Mouse (Mus musculus): ENCODE data around the gene 4930402F06Rik.
A peak's percentile ranks its signal among the peaks of the same experiment; 100 is the strongest.

4930402F06Rik gene

GRCm38 (mm10) chr2:35416473-35416872, 19.5 kb upstream of the 4930402F06Rik start:
- peak in 1 of 2 experiments; percentile 19 for DNase-seq

- peak in 1 of 2 experiments; percentile 11 for DNase-seq
These were observed 15.8 kb upstream of the 4930402F06Rik start for GRCm38 (mm10) chr2:35412810-35413209.

GRCm38 (mm10) chr2:35412246-35412645, 15.3 kb upstream of the 4930402F06Rik start:
- no peak for DNase-seq

GRCm38 (mm10) chr2:35411640-35412190, 14.7 kb upstream of the 4930402F06Rik start:
- DNase-seq = peak in 1 of 2 experiments; percentile 24

- no peak for DNase-seq
These were observed 12.5 kb upstream of the 4930402F06Rik start for GRCm38 (mm10) chr2:35409466-35409865.

GRCm38 (mm10) chr2:35408409-35409110, 11.6 kb upstream of the 4930402F06Rik start:
- DNase-seq = peak in 1 of 2 experiments; percentile 8

GRCm38 (mm10) chr2:35407878-35408277, 10.9 kb upstream of the 4930402F06Rik start:
- DNase-seq = no peak

GRCm38 (mm10) chr2:35407266-35407665, 10.3 kb upstream of the 4930402F06Rik start:
- DNase-seq = no peak

- DNase-seq = no peak
These were observed 9.6 kb upstream of the 4930402F06Rik start for GRCm38 (mm10) chr2:35406611-35407010.

- DNase-seq = no peak
These were observed 5.4 kb upstream of the 4930402F06Rik start for GRCm38 (mm10) chr2:35402391-35402790.

- no peak for DNase-seq
These were observed 3.8 kb upstream of the 4930402F06Rik start for GRCm38 (mm10) chr2:35400739-35401138.

GRCm38 (mm10) chr2:35398184-35398828, 1.3 kb upstream of the 4930402F06Rik start:
- no peak for DNase-seq

GRCm38 (mm10) chr2:35397590-35398173, 707 bp upstream of the 4930402F06Rik start:
- peak; percentile 59 to 81 for DNase-seq

- DNase-seq = no peak
These were observed 11.5 kb downstream of the 4930402F06Rik start for GRCm38 (mm10) chr2:35385441-35385871.

- DNase-seq = no peak
These were observed 17.7 kb downstream of the 4930402F06Rik start for GRCm38 (mm10) chr2:35379306-35379705.

- no peak for DNase-seq
These were observed 19.4 kb downstream of the 4930402F06Rik start for GRCm38 (mm10) chr2:35377600-35377999.

GRCm38 (mm10) chr2:35373003-35373402, 24.0 kb downstream of the 4930402F06Rik start:
- DNase-seq = peak in 1 of 2 experiments; percentile 43

- DNase-seq = no peak
These were observed 26.3 kb downstream of the 4930402F06Rik start for GRCm38 (mm10) chr2:35370686-35371085.

- DNase-seq = no peak
These were observed 29.3 kb downstream of the 4930402F06Rik start, which contains the start of gene 4930568D16Rik for GRCm38 (mm10) chr2:35367629-35368028. 4930568D16Rik (minus strand) TSS chr2:35367729.

GRCm38 (mm10) chr2:35349184-35349583, 47.8 kb downstream of the 4930402F06Rik start:
- DNase-seq = no peak

- no peak for DNase-seq
These were observed 51.0 kb downstream of the 4930402F06Rik start for GRCm38 (mm10) chr2:35345984-35346383.

- DNase-seq = no peak
These were observed 54.4 kb downstream of the 4930402F06Rik start for GRCm38 (mm10) chr2:35342605-35343004.

GRCm38 (mm10) chr2:35338707-35339106, 58.3 kb downstream of the 4930402F06Rik start:
- peak; percentile 62 to 69 for DNase-seq

All from lung, postnatal 4 days (tissue).